Mouse (Mus musculus): Measurements from ENCODE around the gene Pwp2.

GRCm38 (mm10) chr10:78222908-78223307 is 38.0 kb upstream of the Pwp2 start:
- TF ChIP-seq EP300 (IDR thresholded peaks at IDR 0.05; ENCODE audit: low read depth): no peak
- no peak for TF ChIP-seq CTCF (IDR thresholded peaks at IDR 0.05; ENCODE audit: low read depth)

Data from heart, postnatal 0 days (tissue).